Mouse (Mus musculus) liver, embryonic 14.5 days (tissue): ENCODE measurements at regions not wholly inside any gene's neighbourhood (a gene's known extent, or its start where the extent isn't known, plus 50 kb on each side); places are given as distances from the start of the nearest gene placed in this dataset.

ENCODE experiments used
- ATAC-seq: fragments of 200-750 bp; cut with Nextera tagmentation; 2 replicates; pipeline ENCODE4 v1.8.0; 2017; ENCODE audit warnings: moderate number of reproducible peaks, mild to moderate bottlenecking, moderate library complexity; ENCODE audit not compliant: insufficient read depth
- DNase-seq, 3 experiments: peaks; one replicate each; pipeline ENCODE4 v3.0.0-alpha.2; 2012 to 2013; ENCODE audit warnings: low read depth in 3 of 3, low spot score in 3 of 3
- H3K27ac ChIP-seq: fragments of 300-500 bp; sonication (generic); 2 replicates; pipeline ENCODE4 v1.5.1; 2014; ENCODE audit warnings: moderate library complexity, mild to moderate bottlenecking, control low read depth, inconsistent platforms
- H3K27me3 ChIP-seq: fragments of 300-500 bp; sonication (generic); 2 replicates; pipeline ENCODE4 v1.6.1; 2014; ENCODE audit warnings: mild to moderate bottlenecking, low read length, moderate library complexity; ENCODE audit not compliant: control insufficient read depth, insufficient read depth
- H3K36me3 ChIP-seq: fragments of 300-500 bp; sonication (generic); replicated peaks from 2 replicates; pipeline ENCODE4 v1.6.1; 2014; ENCODE audit warnings: low read depth; ENCODE audit not compliant: control insufficient read depth, insufficient read depth
- H3K4me1 ChIP-seq, 2 experiments: fragments of 200-500 bp in 1 of 2; fragments of 300-500 bp in 1 of 2; sonication (generic) in 1 of 2; replicated peaks; 2 replicates each; pipeline ENCODE4 v1.6.1; 2012 to 2014; ENCODE audit warnings: antibody characterized with exemption in 1 of 2, inconsistent platforms in 1 of 2, low read length in 1 of 2; ENCODE audit not compliant: control insufficient read depth in 2 of 2, insufficient read depth in 2 of 2
- H3K4me2 ChIP-seq: fragments of 300-500 bp; sonication (generic); 2 replicates; pipeline ENCODE4 v1.6.1; 2014; ENCODE audit warnings: low read depth, mild to moderate bottlenecking, control low read depth, moderate library complexity
- H3K4me3 ChIP-seq, 2 experiments: fragments of 200-500 bp in 1 of 2; fragments of 300-500 bp in 1 of 2; sonication (generic) in 1 of 2; 2 replicates each; pipeline ENCODE4 v1.5.1; 2012 to 2014; ENCODE audit warnings: low read depth in 2 of 2, low read length in 2 of 2, mild to moderate bottlenecking in 2 of 2, control low read depth in 1 of 2, inconsistent platforms in 1 of 2, moderate library complexity in 1 of 2; ENCODE audit not compliant: insufficient read depth in 1 of 2
- H3K9ac ChIP-seq: fragments of 300-500 bp; sonication (generic); replicated peaks from 2 replicates; pipeline ENCODE4 v1.6.1; 2014; ENCODE audit warnings: mild to moderate bottlenecking, control low read depth, moderate library complexity
- H3K9me3 ChIP-seq: fragments of 300-500 bp; sonication (generic); 2 replicates; pipeline ENCODE4 v1.6.1; 2016; ENCODE audit warnings: low read length, mixed read lengths; ENCODE audit not compliant: control insufficient read depth
- CTCF ChIP-seq: IDR thresholded peaks from 2 replicates; pipeline ENCODE4 v1.5.1; 2016; ENCODE audit warnings: antibody characterized with exemption, low read depth, control low read depth
- EP300 ChIP-seq: IDR thresholded peaks from 2 replicates; pipeline ENCODE4 v1.6.1; 2016; ENCODE audit warnings: antibody characterized with exemption, low read depth
- WGBS: fragments of 180-500 bp; shearing (Covaris S2); extraction: QIAGEN DNeasy Blood & Tissue Kit; methylation state at CpG from one replicate; pipeline ENCODE4 v1.1.7; 2014; ENCODE audit not compliant: insufficient replicate concordance; 5-methylcytosine and 5-hydroxymethylcytosine counted together

DNA sequence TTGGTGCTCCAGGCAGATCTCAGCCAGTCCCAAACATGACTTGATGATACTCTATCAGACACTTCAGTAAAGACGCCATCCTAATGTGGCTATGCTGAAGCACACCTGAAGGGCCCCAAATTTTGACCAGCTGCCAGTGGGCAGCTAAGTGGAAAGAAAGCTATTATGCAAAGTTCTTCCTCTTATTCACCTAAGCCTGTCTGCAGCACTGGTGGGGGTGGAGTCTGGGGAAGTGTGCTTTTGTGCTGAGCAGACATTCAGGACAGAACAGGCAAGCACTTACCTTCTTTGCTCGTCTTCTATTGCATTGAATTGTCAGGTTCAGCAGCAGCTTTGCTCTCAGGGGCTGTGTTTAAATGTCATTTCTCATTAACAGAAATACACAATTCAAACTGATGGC lies 200.7 kb downstream of the Pla2g4a start:
- Histone ChIP-seq H3K4me2 (no peak overlapping the region), H3K4me1 (no peaks in the 10 kb centered on the region), H3K9me3 (no peaks in the 10 kb centered on the region), H3K36me3 (no peaks in the 10 kb centered on the region), H3K4me3 (no peak overlapping the region), H3K9ac (no peak overlapping the region), H3K27me3 (no peaks in the 10 kb centered on the region), H3K27ac (no peak overlapping the region)
- DNase-seq (no peak), ATAC-seq (no peak)
- WGBS: 42% methylated on average over 2 of the region's 2 CpGs
- TF ChIP-seq EP300 (no peak), CTCF (no peak)

DNA sequence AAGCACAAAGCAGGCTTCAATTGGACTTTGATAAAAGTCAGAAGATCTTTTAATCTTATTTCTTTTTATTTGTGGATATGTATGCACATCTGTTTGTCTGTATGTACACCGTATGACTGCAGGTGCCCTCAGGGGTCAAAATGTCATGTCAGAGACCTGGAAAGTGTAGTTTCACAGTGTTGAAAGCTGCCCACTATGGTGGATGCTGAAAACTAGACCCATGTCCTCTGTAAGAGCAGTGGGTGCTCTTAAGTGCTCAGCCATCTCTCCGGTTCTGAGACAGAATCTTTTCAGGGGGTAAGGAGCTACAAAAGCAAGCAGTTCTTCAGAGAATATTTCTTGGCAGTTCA lies 202.3 kb downstream of the Pla2g4a start:
- H3K4me3 ChIP-seq: no peak overlapping the region
- WGBS: 72% methylated on average over 2 of the region's 2 CpGs
- no peaks in the 10 kb centered on the region for H3K36me3 ChIP-seq
- H3K27ac ChIP-seq: no peak overlapping the region
- DNase-seq: no peak
- H3K4me2 ChIP-seq: no peak overlapping the region
- H3K9ac ChIP-seq: no peak overlapping the region
- TF ChIP-seq CTCF: no peak
- no peak for TF ChIP-seq EP300
- no peaks in the 10 kb centered on the region for H3K4me1 ChIP-seq
- ATAC-seq: no peak
- H3K27me3 ChIP-seq: no peaks in the 10 kb centered on the region
- H3K9me3 ChIP-seq: no peaks in the 10 kb centered on the region

DNA sequence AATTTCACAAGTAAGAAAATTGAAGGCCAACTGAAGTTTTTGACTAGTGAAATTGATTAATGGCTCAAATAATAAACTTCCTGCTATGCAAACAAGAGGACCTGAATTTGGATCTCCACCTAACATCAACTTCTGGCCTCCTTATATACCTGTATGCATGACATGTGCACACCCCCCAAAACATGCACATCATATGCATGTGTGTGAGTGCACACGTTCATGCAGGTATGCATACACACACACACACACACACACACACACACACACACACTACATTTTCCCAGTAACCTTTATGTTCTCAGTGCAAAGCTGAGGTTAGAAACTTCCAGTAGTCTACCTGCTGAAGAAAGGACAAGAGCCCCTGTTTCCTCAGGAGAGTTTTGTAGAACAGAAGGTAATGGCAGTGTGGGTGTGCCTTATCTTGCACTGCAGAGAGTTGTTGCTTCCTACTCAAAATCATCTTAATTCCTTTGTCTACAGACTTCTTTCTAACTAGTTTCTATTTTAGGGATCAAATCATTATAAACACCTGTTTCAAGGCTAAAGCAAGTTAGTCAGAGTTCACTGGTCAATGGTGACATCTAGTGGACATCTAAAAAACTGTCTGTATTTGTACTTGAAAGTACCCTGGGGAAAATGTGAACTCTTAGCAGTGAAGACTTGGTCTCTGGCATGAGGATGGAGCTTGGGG lies 202.9 kb downstream of the Pla2g4a start:
- H3K9me3 ChIP-seq: no peaks in the 10 kb centered on the region
- no peak for TF ChIP-seq EP300
- peak; percentile 30; the same call in 1 of the 2 replicates for TF ChIP-seq CTCF
- H3K27ac ChIP-seq: no peak overlapping the region
- H3K4me3 ChIP-seq: no peak overlapping the region
- ATAC-seq: no peak
- H3K36me3 ChIP-seq: no peaks in the 10 kb centered on the region
- H3K4me2 ChIP-seq: no peak overlapping the region
- no peaks in the 10 kb centered on the region for H3K27me3 ChIP-seq
- no peak overlapping the region for H3K9ac ChIP-seq
- DNase-seq: peak in 2 of 3 experiments; percentile 3 to 9
- H3K4me1 ChIP-seq: no peaks in the 10 kb centered on the region
- 57% methylated on average over 1 of the region's 1 CpGs for WGBS

DNA sequence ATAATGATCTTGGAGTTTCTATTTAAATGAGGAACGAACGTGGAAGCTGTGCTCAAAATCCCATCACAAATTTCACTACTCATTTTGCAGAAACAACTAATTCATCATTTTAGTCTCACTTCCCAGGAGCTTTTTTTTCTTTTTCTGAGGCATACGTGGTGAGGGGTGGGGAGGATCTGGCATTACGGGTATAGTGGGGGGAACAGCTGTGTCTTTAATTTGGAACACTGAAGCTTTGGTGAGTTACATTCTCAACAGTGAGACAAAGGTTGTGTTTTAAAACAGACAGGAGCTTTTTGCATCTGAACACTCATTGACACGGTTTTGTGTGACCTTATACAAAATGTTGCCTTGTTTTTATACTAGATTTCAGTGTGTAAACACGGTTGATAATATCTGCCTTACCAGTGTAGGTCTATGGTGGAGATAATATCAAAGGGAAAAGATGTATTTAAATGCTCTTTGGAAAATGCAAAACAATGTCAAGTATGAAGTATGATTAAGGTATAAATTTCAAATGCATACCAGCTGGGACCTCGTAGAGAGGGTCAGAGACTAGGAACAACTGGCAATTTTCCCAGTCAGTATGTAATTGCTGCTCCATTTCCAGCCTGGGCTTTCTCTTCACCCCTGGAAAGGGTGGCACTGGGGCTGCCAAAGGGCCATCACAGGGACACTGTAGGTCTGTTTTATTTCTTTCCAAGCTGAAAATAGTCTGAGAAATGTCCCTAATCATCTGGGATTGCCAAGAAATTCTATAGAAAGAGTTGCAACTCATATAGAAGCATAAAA lies 207.6 kb downstream of the Pla2g4a start:
- no peaks in the 10 kb centered on the region for H3K36me3 ChIP-seq
- H3K9me3 ChIP-seq: no peaks in the 10 kb centered on the region

DNA sequence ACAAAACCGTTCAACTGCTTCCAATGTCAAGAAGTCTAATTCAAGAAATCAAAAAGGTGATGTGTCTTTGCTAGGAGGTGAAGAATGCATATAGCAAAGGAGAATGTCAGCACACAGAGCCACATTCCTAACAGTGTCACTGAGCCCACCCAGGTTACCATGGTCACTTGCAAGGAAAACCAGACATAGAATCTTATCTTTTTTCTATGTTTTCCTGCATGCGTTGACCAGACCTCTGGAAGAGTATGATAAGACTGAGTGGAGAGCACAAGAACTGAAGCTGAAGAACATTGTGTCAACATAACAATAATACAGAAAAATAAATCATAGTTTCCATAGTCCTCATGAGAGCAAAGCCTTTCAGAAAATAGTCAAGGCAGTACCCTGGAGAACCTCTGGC lies 211.7 kb downstream of the Pla2g4a start:
- Histone ChIP-seq H3K9ac (no peak overlapping the region), H3K27me3 (no peaks in the 10 kb centered on the region), H3K27ac (no peak overlapping the region), H3K36me3 (no peaks in the 10 kb centered on the region), H3K9me3 (no peaks in the 10 kb centered on the region), H3K4me3 (no peak overlapping the region), H3K4me1 (no peaks in the 10 kb centered on the region), H3K4me2 (no peak overlapping the region)
- WGBS: 26% methylated on average over 2 of the region's 2 CpGs
- DNase-seq (no peak), ATAC-seq (no peak)
- TF ChIP-seq EP300: no peak
- TF ChIP-seq CTCF: no peak

More for the DNA sequence above, 207.6 kb downstream of the Pla2g4a start:
- TF ChIP-seq EP300 (no peak), CTCF (no peak)
- Histone ChIP-seq H3K27me3 (no peaks in the 10 kb centered on the region), H3K4me1 (no peaks in the 10 kb centered on the region), H3K27ac (no peak overlapping the region), H3K9ac (no peak overlapping the region), H3K4me3 (no peak overlapping the region), H3K4me2 (no peak overlapping the region)
- no peak for DNase-seq
- ATAC-seq: no peak
- WGBS: 50% methylated on average over 7 of the region's 7 CpGs
